Mouse (Mus musculus): ENCODE measurements around the gene 1700086D15Rik. TPM values are rescaled to one million over a fixed set of nuclear protein-coding genes. Genes with fewer than 3 reads are reported as not detected.

The 1700086D15Rik gene
- total and polyA plus RNA-seq, 2 experiments from 2014 or later: 0.11 to 1.2 TPM

GRCm38 (mm10) chr11:65104076-65104475, 55.6 kb downstream of the 1700086D15Rik start:
- 67% methylated on average over 3 of the region's 3 CpGs for WGBS
- Histone ChIP-seq H3K9ac (replicated peaks; ENCODE audit: low read depth, low read length) (no peak overlapping the region), H3K4me3 (ENCODE audit: low read depth, low read length) (no peak overlapping the region), H3K4me1 (ENCODE audit: control insufficient read depth, insufficient read depth) (peaks cover 22% of the 10 kb centered on the region), H3K36me3 (replicated peaks; ENCODE audit: control insufficient read depth, insufficient read depth, low read length) (no peaks in the 10 kb centered on the region), H3K27ac (ENCODE audit: low read depth) (no peak overlapping the region), H3K27me3 (ENCODE audit: control insufficient read depth, insufficient read depth, low read length) (no peaks in the 10 kb centered on the region), H3K4me2 (ENCODE audit: low read depth, low read length) (no peak overlapping the region), H3K9me3 (replicated peaks; ENCODE audit: control insufficient read depth, low read length) (no peaks in the 10 kb centered on the region)
- no peak for ATAC-seq (ENCODE audit: insufficient read depth, low read depth)
- TF ChIP-seq EP300 (IDR thresholded peaks at IDR 0.05; ENCODE audit: low read depth): no peak
- no peak for TF ChIP-seq CTCF (IDR thresholded peaks at IDR 0.05; ENCODE audit: low read depth)
- DNase-seq (ENCODE audit: low spot score): no peak

Other genes starting within 250 kb of the 1700086D15Rik start
- 33.6 and 36.0 TPM in 2 replicates for gene Elac2, start 180.9 kb downstream of the 1700086D15Rik start, total RNA-seq (2014; rRNA removed; ENCODE audit: low replicate concordance)
- gene Elac2, start 180.9 kb downstream of the 1700086D15Rik start, polyA plus RNA-seq (2015; fragmentation: Nextera tagmentation; extraction: Ambion mirVana): 14.0 and 15.1 TPM in 2 replicates
- gene Arhgap44, start 3.1 kb upstream of the 1700086D15Rik start, total RNA-seq (2014; rRNA removed; ENCODE audit: low replicate concordance): 17.7 and 18.1 TPM in 2 replicates
- 8.5 and 8.9 TPM in 2 replicates for gene Arhgap44, start 3.1 kb upstream of the 1700086D15Rik start, polyA plus RNA-seq (2015; fragmentation: Nextera tagmentation; extraction: Ambion mirVana)
- gene Myocd, start 110.1 kb upstream of the 1700086D15Rik start, total RNA-seq (2014; rRNA removed; ENCODE audit: low replicate concordance): 92.4 and 129 TPM in 2 replicates
- 55.9 and 56.4 TPM in 2 replicates for gene Myocd, start 110.1 kb upstream of the 1700086D15Rik start, polyA plus RNA-seq (2015; fragmentation: Nextera tagmentation; extraction: Ambion mirVana)